Mouse (Mus musculus) brown adipose tissue, adult 24 weeks (tissue): Measurements from ENCODE around the gene Ehd1. TPM values are rescaled to one million over a fixed set of nuclear protein-coding genes. Genes with fewer than 3 reads are reported as not detected.
A peak's percentile ranks its signal among the peaks of the same experiment; 100 is the strongest.

Experiments
- H3K27ac ChIP-seq: fragments of 200-500 bp; replicated peaks from 2 replicates; pipeline ENCODE4 v1.5.1; 2012; ENCODE audit warnings: low read depth, mild to moderate bottlenecking, low read length
- H3K4me1 ChIP-seq: fragments of 200-500 bp; 2 replicates; pipeline ENCODE4 v1.6.1; 2012; ENCODE audit warnings: low read length, mixed read lengths; ENCODE audit not compliant: control insufficient read depth, insufficient read depth, insufficient read length
- H3K4me3 ChIP-seq: fragments of 200-500 bp; 2 replicates; pipeline ENCODE4 v1.5.1; 2012; ENCODE audit warnings: low read depth, mild to moderate bottlenecking, low read length, moderate library complexity; ENCODE audit not compliant: insufficient read depth
- polyA plus RNA-seq: library from polyadenylated mRNA; stranded (reverse); fragments of >200 nt; gene quantifications from 2 replicates; pipeline ENCODE4 v1.2.4, GENCODE M21; 2012; ENCODE audit not compliant: missing spikeins, insufficient read depth, insufficient read length

Ehd1 gene
- polyA plus RNA-seq, result 39.6 and 42.8 TPM in 2 replicates

DNA sequence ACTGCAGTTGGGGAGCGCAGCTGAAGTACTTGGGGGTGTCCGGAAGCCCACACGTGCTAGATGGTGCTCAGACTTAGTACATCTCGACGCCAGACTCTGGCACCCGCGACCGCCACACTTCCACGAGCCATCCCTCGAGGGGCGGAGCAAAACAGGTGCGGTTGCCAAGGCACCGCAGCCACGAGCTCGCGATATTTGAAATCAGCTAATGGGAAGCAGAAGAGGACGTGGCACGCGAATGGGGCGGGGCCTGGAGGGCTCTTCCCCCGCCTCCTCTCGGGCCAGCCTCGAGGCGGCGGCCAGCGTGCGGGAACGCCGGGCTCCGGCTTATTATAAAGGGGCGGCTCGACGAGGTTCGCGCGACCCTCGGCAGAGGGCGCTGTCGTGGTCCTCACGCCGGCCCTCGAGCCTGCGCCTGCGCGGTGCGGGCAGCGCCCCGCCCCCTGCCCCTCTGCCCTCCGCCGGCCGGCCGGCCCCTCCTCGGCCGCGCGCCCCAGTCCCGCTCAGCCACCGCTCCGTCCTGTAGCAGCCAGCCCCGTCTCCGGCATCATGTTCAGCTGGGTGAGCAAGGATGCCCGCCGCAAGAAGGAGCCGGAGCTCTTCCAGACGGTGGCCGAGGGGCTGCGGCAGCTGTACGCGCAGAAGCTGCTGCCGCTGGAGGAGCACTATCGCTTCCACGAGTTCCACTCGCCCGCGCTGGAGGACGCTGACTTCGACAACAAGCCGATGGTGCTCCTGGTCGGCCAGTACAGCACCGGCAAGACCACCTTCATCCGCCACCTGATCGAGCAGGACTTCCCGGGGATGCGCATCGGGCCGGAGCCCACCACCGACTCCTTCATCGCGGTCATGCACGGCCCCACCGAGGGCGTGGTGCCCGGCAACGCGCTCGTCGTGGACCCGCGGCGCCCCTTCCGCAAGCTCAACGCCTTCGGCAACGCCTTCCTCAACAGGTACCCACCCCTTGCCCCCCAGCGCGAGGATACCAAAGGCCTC, at the start of gene Ehd1:
Ehd1 (plus strand) TSS at position 300 of the 996 bp plus-strand sequence.
- Histone ChIP-seq H3K4me1 (peaks cover 22% of the 10 kb centered on the region; the same call in 1 of the 2 replicates), H3K27ac (peak within 1 kb of the TSS; percentile 94), H3K4me3 (peak within 1 kb of the TSS; percentile 96)

DNA sequence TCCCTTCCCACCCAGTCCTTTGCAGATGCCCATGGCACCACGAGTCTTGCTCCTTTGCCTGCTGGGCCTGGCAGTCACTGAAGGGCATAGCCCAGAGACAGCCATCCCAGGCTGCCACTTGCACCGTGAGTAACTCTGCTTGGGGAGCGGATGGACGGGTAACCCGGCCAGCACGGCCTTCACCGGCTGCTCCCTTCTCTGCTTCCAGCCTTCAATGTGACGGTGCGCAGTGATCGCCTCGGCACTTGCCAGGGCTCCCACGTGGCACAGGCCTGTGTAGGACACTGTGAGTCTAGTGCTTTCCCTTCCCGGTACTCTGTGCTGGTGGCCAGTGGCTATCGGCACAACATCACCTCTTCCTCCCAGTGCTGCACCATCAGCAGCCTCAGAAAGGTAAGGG, 49.8 kb upstream of the Ehd1 start:
- no peaks in the 10 kb centered on the region for H3K4me1 ChIP-seq
- H3K27ac ChIP-seq, result no peak overlapping the region
- H3K4me3 ChIP-seq, result no peak overlapping the region

DNA sequence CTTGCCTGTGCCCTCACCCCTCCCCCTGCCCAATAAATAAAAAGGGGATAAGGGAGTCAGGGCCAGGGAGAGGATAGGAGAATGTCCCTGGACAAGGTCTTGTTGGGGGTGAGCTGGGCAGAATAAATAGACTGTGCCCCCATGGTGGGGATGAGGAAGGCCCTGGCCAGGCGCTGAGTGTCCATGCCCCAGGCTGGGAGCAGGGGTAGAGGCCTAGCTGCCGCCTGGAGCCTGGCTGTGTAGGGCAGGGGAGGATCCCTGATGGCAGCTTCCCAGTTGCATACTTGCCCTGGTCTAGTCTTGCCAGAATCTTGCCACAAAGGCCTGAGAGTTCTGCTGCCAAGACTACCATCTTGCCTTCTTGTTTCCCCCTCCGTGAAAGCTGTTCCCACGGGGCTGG, 48.7 kb upstream of the Ehd1 start:
- no peak overlapping the region for H3K27ac ChIP-seq
- H3K4me1 ChIP-seq, result no peaks in the 10 kb centered on the region
- H3K4me3 ChIP-seq, result no peak overlapping the region

- H3K4me1 ChIP-seq, result no peaks in the 10 kb centered on the region; the same call in 1 of the 2 replicates
- no peak overlapping the region for H3K27ac ChIP-seq
- H3K4me3 ChIP-seq, result no peak overlapping the region
Measured at GRCm38 (mm10) chr19:6230411-6230810, 46.1 kb upstream of the Ehd1 start.

- Histone ChIP-seq H3K27ac (no peak overlapping the region), H3K4me3 (no peak overlapping the region), H3K4me1 (no peaks in the 10 kb centered on the region; the same call in 1 of the 2 replicates)
Measured at GRCm38 (mm10) chr19:6231036-6231435, 45.5 kb upstream of the Ehd1 start.

DNA sequence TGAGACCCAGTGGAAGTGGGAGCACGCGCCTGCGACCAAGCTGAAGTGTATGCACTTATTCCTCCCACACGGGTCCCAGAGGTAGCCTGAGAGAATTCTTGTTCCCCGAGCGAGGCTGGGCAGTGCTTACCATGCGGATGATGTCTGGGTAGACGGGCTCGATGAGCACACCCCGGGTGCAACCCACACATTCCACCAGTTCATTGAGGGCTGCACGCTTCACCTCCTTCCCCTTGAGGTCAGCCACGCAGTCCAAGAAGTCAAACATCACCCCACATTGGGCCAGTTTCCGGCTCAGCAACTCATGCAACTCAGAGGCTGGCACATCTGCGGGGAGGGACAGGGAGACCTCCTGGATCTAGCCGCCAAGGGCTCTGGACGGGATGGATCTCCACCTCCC, 42.9 kb upstream of the Ehd1 start:
- no peaks in the 10 kb centered on the region; the same call in 1 of the 2 replicates for H3K4me1 ChIP-seq
- no peak overlapping the region for H3K27ac ChIP-seq
- peak overlapping the region; percentile 94; the same call in 1 of the 2 replicates for H3K4me3 ChIP-seq

- no peak overlapping the region for H3K27ac ChIP-seq
- no peaks in the 10 kb centered on the region; the same call in 1 of the 2 replicates for H3K4me1 ChIP-seq
- H3K4me3 ChIP-seq, result peak overlapping the region; percentile 94
Measured at GRCm38 (mm10) chr19:6234337-6235083, 42.0 kb upstream of the Ehd1 start.

DNA sequence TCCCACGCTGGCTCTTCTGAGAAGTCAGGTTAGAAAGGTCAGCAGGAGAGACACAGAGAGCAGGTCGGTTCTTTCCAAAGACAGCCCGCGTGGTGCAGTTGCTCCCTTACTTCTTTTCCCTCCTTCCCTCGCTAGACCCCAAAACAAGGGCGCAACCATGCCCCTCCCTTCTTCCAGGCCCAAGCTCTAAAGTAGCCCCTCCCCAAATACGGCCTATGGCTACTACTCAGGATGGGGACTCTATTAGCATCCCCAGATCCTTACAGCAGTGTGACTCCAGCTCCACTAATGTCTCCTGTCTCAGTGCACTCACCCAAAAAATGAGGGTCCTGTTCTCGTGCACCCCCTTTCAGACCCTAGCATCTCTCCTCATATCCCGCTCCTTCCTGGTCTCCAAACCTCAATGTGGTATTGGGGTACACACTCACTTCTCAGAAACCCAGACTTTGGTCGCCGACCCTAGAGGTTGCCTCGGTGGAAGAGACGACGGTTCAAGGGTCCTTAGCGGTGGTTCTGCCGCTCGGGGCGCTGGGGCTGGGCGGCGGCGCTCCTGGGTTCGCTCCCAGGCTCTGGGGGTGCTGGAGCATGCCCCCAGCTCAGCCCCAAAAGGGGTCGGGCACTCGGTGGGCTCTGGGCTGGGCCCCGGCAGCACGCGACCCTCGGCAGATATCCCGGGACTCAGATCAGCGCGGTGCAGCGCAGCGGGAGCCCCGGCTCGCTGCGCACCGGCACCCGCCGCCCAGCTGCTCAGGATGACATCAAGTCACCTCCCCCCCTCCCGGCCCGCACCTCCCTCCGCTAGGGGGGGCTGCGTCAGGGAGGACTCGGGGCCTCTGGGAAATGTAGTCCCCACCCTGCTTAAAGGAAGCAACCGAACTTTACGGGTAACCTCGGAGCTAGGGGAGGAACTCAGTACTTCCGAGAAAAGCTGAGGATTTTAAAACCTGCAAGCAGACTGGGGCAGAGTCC, 41.2 kb upstream of the Ehd1 start, which contains the start of gene Ppp2r5b:
Ppp2r5b (minus strand) TSS at position 789 of the 969 bp plus-strand sequence.
- Histone ChIP-seq H3K27ac (peak within 1 kb of the TSS; percentile 98), H3K4me1 (no peaks in the 10 kb centered on the region; the same call in 1 of the 2 replicates), H3K4me3 (peak within 1 kb of the TSS; percentile 94)

DNA sequence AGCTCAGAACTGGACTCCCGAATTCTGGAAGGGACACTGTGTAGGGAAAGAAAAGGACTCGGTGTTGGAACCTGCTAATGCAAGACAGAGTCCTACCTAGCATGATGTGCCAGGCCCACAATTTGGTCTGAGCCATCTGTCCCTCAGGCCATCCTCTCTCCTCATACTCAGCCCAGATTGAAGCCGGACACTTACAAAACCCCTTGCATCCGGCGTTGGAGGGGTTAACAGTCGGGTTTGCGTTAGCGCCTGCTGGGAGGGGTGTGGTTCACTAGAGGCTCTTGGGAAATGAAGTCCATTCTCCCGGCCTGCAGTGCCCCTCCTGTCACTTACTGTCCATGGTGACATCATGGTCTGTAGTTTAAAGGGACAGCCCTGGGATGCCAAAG, 40.5 kb upstream of the Ehd1 start:
- Histone ChIP-seq H3K27ac (peak overlapping the region; percentile 98), H3K4me1 (no peaks in the 10 kb centered on the region; the same call in 1 of the 2 replicates), H3K4me3 (peak overlapping the region; percentile 82)

GRCm38 (mm10) chr19:6236842-6237241, 39.7 kb upstream of the Ehd1 start:
- no peak overlapping the region for H3K4me3 ChIP-seq
- no peaks in the 10 kb centered on the region; the same call in 1 of the 2 replicates for H3K4me1 ChIP-seq
- H3K27ac ChIP-seq, result no peak overlapping the region

- Histone ChIP-seq H3K4me3 (no peak overlapping the region), H3K27ac (no peak overlapping the region), H3K4me1 (peaks cover 7% of the 10 kb centered on the region)
Measured at GRCm38 (mm10) chr19:6238740-6239139, 37.8 kb upstream of the Ehd1 start.

- H3K27ac ChIP-seq, result no peak overlapping the region
- no peak overlapping the region for H3K4me3 ChIP-seq
- H3K4me1 ChIP-seq, result peaks cover 10% of the 10 kb centered on the region
Measured at GRCm38 (mm10) chr19:6240136-6240535, 36.4 kb upstream of the Ehd1 start.

- no peak overlapping the region; the same call in 1 of the 2 replicates for H3K4me3 ChIP-seq
- H3K27ac ChIP-seq, result peak overlapping the region; percentile 15; the same call in 1 of the 2 replicates
- peaks cover 10% of the 10 kb centered on the region for H3K4me1 ChIP-seq
Measured at GRCm38 (mm10) chr19:6240725-6241124, 35.8 kb upstream of the Ehd1 start.
